Mouse (Mus musculus) monocyte, adult 2 months (primary cell): ENCODE measurements around the gene Rps8.
A peak's percentile ranks its signal among the peaks of the same experiment; 100 is the strongest.
"Not testable (repeated sequence)": the region's sequence is repeated elsewhere in the genome, so short reads cannot be mapped to it uniquely, and the experiment has no call there.

Experiments
- DNase-seq, 2 experiments: peaks; one replicate each; pipeline ENCODE4 v3.0.0; 2022; ENCODE audit warnings: low spot score in 2 of 2, low read depth in 1 of 2

The Rps8 gene

DNA sequence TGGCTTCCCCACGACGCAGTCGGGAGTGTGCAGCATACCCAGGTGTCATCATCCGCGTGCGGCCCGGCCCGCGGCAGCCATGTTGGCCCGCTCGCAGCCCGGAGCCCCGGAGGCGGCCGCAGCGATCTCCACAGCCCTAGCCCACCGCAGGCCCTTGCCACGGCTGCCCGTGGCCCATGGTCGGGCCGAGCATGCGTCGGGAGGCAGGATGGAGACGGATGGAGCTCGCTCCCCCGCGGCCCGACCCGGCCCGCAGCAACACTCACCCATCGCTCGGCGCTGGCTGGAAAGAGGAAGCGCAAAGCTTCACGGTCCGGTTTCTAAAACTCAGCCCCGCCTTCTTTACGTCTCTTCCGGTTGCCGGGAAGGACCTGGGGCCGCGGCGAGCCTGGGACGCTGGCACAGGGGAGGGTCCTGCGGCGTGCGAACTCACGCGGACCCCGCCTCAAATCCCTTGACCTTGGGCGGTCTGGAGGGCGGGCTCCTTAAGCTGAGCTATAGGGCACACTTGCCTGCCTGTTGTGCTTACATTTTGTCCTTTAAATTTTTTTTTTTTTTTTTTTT, at the start of gene Rps8:
Rps8 (minus strand) TSS at position 452 of the 564 bp plus-strand sequence.
- DNase-seq, result peak; percentile 48 to 74

GRCm38 (mm10) chr4:117202992-117203354, 46.9 kb upstream of the Rps8 start:
- DNase-seq, result no peak

- peak in 1 of 2 experiments; percentile 19 for DNase-seq
Measured at GRCm38 (mm10) chr4:117202046-117202991, 46.3 kb upstream of the Rps8 start.

- DNase-seq, result no peak
Measured at GRCm38 (mm10) chr4:117191804-117192203, 35.8 kb upstream of the Rps8 start.

- no peak for DNase-seq
Measured at GRCm38 (mm10) chr4:117190660-117191059, 34.6 kb upstream of the Rps8 start.

DNA sequence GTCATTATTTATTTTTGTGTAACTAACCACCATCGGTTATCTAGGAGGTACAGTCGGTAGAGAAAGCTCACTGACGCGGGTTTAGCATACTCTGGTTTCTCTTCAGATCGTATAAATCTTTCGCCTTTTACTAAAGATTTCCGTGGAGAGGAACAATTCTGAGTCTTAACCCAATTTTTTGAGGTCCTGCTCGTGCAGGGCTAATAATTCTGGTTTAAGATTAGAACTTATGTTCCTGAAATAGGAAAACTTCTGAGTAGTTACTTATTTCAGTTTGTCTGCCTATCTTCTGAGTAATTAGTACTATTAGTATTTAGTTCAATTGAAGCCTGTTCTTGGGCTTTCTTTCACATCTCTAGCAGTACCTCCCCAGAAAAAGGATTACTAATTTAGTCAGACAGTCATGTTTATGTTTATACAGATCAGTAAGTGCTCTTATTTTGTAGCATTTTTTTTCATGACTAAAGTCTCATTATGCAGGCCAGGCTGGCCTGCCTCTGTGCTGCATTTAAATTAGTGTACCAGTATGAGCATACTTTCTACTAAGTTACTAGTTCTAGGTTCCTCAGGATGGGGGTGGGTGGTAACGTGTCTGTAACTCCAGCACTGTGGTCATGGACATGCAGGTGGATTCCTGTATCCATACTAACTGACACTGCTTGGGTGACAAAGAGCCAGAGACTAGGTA, 34.0 kb upstream of the Rps8 start:
- peak in 1 of 2 experiments; percentile 15 for DNase-seq

- DNase-seq, result peak; percentile 52 to 70
Measured at GRCm38 (mm10) chr4:117189382-117189855, 33.4 kb upstream of the Rps8 start.

DNA sequence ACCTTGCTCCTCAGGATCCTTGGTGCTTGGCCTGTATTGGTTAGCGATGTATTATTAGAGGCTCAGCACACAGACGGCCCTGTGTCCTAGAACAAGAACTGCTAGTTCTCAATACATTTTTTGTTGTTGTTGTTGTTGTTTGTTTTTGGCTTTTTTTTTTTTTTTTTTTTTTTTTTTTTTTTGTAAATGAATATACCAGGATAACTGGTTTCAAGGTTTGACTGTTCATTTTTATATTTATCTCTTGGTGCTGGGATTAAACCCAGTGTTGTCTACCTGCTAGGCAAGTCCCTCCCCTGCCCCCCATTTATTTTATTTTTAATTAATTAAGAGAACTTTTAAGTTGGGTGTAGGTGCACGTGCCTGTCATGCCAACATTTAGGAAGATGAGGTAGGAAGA, 32.9 kb upstream of the Rps8 start:
- no peak for DNase-seq

GRCm38 (mm10) chr4:117182759-117183096, 26.7 kb upstream of the Rps8 start:
- not testable (repeated sequence) for DNase-seq

GRCm38 (mm10) chr4:117181863-117182758, 26.1 kb upstream of the Rps8 start, which contains the start of gene Kif2c:
Kif2c (minus strand) TSS chr4:117182639.
- peak; percentile 70 to 90 for DNase-seq

DNA sequence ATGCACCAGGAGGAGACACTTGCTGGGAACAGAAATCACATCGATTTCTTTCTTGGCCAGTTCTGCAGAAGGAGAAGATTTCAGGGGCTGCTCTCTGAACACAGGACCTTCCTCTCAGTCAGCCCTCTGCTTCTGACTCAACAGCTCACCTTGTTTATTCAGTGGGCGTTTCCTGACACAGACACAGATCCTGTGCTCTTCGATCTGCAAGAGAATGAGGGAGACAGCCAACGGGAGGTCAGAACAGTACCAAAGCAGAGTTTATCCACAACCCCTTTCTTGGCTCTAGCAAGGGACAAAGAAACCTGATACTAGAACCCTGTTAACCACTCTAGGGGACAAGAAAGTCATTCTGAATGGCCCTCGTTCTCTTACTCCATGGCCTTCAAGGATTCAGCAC, 13.9 kb upstream of the Rps8 start:
- no peak for DNase-seq

GRCm38 (mm10) chr4:117161183-117161582, 5.1 kb upstream of the Rps8 start:
- no peak for DNase-seq

GRCm38 (mm10) chr4:117159666-117160065, 3.6 kb upstream of the Rps8 start:
- no peak for DNase-seq

- DNase-seq, result no peak
Measured at GRCm38 (mm10) chr4:117156372-117156771, 329 bp upstream of the Rps8 start.

DNA sequence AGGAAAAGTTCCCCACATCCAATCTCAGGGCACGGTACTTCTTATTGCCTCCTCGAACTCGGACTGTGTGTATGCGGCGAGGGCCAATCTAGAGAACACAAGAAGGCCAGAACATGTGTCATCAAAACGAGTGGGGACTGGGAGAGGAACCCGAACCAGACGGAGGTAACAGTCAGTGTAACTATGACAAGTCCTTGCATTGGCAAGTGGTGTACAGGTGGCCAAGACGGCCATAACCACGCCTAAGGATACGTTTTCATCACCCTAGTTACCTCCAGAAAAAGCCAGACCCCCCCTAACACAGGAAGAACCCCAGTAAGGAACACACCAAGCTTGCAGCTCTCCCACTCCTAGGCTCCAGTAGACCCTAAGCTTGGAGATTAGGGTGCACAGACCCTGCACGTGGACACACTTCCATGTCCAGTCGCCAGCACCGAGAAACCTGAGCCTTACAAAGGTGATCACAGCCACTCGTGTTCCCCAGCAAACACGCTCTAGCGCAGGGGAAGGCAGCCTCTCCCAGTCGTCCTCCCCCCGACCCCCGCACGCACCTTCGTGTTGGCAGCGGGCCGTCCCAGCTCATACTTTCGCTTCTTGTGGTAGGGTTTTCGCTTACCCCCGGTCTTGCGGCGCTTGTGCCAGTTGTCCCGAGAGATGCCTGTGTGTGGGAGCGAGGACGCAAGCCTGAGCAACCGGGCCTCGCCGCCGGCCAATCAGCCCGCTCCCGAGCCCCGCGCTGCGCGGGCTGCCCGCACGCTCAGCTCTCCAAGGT, 837 bp downstream of the Rps8 start:
- peak in 1 of 2 experiments; percentile 15 for DNase-seq

DNA sequence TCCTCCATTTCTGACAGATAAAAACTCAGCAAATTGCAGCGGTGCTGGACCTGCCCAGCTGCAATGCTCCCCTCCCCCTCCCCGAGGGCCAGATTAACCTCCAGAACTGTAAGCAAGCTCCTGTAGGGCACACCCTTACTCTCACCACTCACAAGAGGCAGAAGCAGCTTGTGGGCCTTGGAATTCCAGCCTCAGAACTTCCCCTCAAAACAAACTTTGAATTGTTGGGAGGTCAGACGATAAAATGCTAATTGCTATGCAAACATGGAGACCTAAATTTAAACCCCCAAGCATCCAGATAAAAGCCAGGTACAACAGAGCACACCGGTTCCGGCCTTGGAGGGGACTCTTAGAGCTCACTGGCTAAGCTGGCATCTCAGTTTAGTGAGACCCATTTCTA, 3.3 kb downstream of the Rps8 start:
- DNase-seq, result no peak

GRCm38 (mm10) chr4:117151416-117151815, 4.6 kb downstream of the Rps8 start:
- DNase-seq, result no peak

GRCm38 (mm10) chr4:117150212-117150733, 5.8 kb downstream of the Rps8 start:
- DNase-seq, result no peak

DNA sequence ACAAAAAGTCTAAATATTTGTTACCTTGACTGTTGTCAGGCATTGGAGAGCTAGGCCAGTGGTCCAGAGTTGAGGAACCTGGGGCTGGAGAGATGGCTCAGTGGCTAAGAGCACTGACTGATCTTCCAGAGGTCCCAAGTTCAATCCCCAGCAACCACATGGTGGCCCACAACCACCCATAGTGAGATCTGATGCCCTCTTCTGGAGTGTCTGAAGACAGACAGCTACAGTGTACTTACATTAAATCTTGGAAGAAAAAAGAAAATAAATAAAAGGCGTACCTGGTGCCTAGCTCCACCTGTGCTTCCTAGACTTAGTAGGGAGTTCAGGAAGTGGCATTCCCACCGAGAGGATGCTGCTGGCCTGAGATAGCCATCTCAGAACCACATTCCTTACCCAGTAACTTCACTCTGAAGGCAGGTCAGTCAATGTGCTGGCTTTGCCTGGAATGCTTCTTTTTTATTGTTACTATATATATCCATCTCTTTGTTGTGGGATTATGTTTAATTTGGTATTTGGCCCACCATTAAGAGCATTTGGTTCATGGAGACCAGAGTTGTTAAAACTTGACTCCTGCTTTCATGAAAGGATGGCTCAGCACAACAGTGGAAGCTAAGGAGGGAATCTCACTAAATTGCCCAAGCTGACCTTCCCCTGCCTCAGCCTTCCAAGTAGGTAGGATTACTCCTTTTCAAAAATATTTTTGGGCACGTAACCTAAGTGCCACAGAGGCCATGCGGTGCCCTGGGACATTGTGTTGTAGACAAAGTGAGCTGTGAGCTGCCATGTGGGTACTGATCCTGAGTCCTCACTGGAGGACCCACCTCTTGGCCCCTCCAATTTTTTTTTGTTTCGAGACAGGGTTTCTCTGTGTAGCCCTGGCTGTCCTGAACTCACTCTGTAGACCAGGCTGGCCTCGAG, 6.5 kb downstream of the Rps8 start:
- DNase-seq, result no peak
